Mouse (Mus musculus) liver, postnatal 0 days (tissue): ENCODE measurements around the gene Fermt2. TPM values are rescaled to one million over a fixed set of nuclear protein-coding genes. Genes with fewer than 3 reads are reported as not detected.
A peak's percentile ranks its signal among the peaks of the same experiment; 100 is the strongest.

ENCODE experiments used
- ATAC-seq: fragments of 200-750 bp; cut with Nextera tagmentation; 2 replicates; pipeline ENCODE4 v1.8.0; 2017; ENCODE audit warnings: mild to moderate bottlenecking, moderate library complexity
- DNase-seq: peaks from one replicate; pipeline ENCODE4 v3.0.0-alpha.2; 2016
- H3K27ac ChIP-seq: fragments of 300-500 bp; sonication (generic); 2 replicates; pipeline ENCODE4 v1.5.1; 2014; ENCODE audit warnings: antibody characterized with exemption, moderate library complexity, mild to moderate bottlenecking, low read depth
- H3K27me3 ChIP-seq: fragments of 300-500 bp; sonication (generic); 2 replicates; pipeline ENCODE4 v1.6.1; 2014; ENCODE audit warnings: low read length, control low read depth, mixed read lengths; ENCODE audit not compliant: insufficient read depth
- H3K36me3 ChIP-seq: fragments of 300-500 bp; sonication (generic); replicated peaks from 2 replicates; pipeline ENCODE4 v1.6.1; 2014; ENCODE audit warnings: mild to moderate bottlenecking, control low read depth, low read length, moderate library complexity, mixed read lengths; ENCODE audit not compliant: insufficient read depth
- H3K4me1 ChIP-seq: fragments of 300-500 bp; sonication (generic); 2 replicates; pipeline ENCODE4 v1.6.1; 2014; ENCODE audit warnings: antibody characterized with exemption, mild to moderate bottlenecking, control low read depth; ENCODE audit not compliant: insufficient read depth
- H3K4me2 ChIP-seq: fragments of 300-500 bp; sonication (generic); 2 replicates; pipeline ENCODE4 v1.6.1; 2014; ENCODE audit warnings: low read depth, mild to moderate bottlenecking, low read length, moderate library complexity, mixed read lengths
- H3K4me3 ChIP-seq: fragments of 300-500 bp; sonication (generic); 2 replicates; pipeline ENCODE4 v1.5.1; 2014; ENCODE audit warnings: low read depth, low read length
- H3K9ac ChIP-seq: fragments of 300-500 bp; sonication (generic); replicated peaks from 2 replicates; pipeline ENCODE4 v1.6.1; 2014; ENCODE audit warnings: mild to moderate bottlenecking, moderate library complexity
- H3K9me3 ChIP-seq: fragments of 300-500 bp; sonication (generic); 2 replicates; pipeline ENCODE4 v1.6.1; 2016; ENCODE audit warnings: mild to moderate bottlenecking, control low read depth, low read length, mixed read lengths
- CTCF ChIP-seq: sonication (generic); IDR thresholded peaks from 2 replicates; pipeline ENCODE4 v1.5.1; 2016; ENCODE audit warnings: antibody characterized with exemption, low read depth
- EP300 ChIP-seq: IDR thresholded peaks from 2 replicates; pipeline ENCODE4 v1.6.1; 2016; ENCODE audit warnings: antibody characterized with exemption, low read depth, mild to moderate bottlenecking
- WGBS: fragments of 180-500 bp; shearing (Covaris S2); extraction: QIAGEN DNeasy Blood & Tissue Kit; methylation state at CpG from one replicate; pipeline ENCODE4 v1.1.7; 2014; ENCODE audit not compliant: insufficient replicate concordance; 5-methylcytosine and 5-hydroxymethylcytosine counted together
- polyA plus RNA-seq: library from polyadenylated mRNA; unstranded; fragments of >200 nt; fragmentation: Nextera tagmentation; extraction: Ambion mirVana; gene quantifications from 2 replicates; pipeline ENCODE4 v1.2.1, GENCODE M21; 2015

Gene Fermt2
- polyA plus RNA-seq, 1 experiment from 2014 or later = 76.8 TPM

DNA sequence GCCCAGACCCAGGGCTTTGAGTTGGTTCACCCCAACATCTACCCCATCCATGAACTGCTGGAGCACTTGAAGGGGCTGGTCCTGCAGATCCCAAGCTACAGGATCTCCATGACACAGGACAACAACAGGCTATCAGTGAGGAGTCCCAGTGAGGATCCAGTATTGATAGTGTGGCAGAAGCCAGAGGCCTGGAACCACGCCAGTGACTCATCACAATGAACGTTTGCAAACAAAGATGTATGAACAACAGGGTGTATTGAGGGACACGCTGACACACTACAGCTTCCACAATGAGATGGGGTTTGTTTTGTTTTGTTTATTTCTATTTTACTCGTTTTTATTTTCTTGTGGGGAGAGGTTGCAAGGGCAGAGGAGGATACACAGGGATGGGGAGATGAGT is 107.5 kb downstream of the Fermt2 start:
- no peaks in the 10 kb centered on the region for H3K36me3 ChIP-seq
- no peak overlapping the region for H3K9ac ChIP-seq
- peaks cover 9% of the 10 kb centered on the region; the same call in 1 of the 2 replicates for H3K9me3 ChIP-seq
- 46% methylated on average over 4 of the region's 4 CpGs for WGBS
- no peak overlapping the region for H3K27ac ChIP-seq
- H3K4me1 ChIP-seq = no peaks in the 10 kb centered on the region; the same call in 1 of the 2 replicates
- no peaks in the 10 kb centered on the region for H3K27me3 ChIP-seq
- H3K4me3 ChIP-seq = no peak overlapping the region
- ATAC-seq = no peak
- TF ChIP-seq EP300 = no peak
- TF ChIP-seq CTCF = no peak
- H3K4me2 ChIP-seq = no peak overlapping the region
- DNase-seq = peak; percentile 43

GRCm38 (mm10) chr14:45419323-45419722 is 110.6 kb downstream of the Fermt2 start:
- H3K9ac ChIP-seq = no peak overlapping the region
- no peaks in the 10 kb centered on the region for H3K27me3 ChIP-seq
- no peaks in the 10 kb centered on the region for H3K36me3 ChIP-seq
- no peaks in the 10 kb centered on the region; the same call in 1 of the 2 replicates for H3K4me1 ChIP-seq
- H3K9me3 ChIP-seq = no peaks in the 10 kb centered on the region
- no peak for TF ChIP-seq CTCF
- TF ChIP-seq EP300 = no peak
- 56% methylated on average over 4 of the region's 4 CpGs for WGBS
- no peak overlapping the region for H3K4me3 ChIP-seq
- peak; percentile 58; the same call in 1 of the 2 replicates for ATAC-seq
- H3K27ac ChIP-seq = peak overlapping the region; percentile 77
- H3K4me2 ChIP-seq = no peak overlapping the region
- no peak for DNase-seq

- ATAC-seq (peak; percentile 84), DNase-seq (no peak)
- Histone ChIP-seq H3K4me1 (no peaks in the 10 kb centered on the region; the same call in 1 of the 2 replicates), H3K9ac (no peak overlapping the region), H3K36me3 (no peaks in the 10 kb centered on the region), H3K9me3 (no peaks in the 10 kb centered on the region), H3K27ac (peak overlapping the region; percentile 77), H3K27me3 (no peaks in the 10 kb centered on the region), H3K4me3 (no peak overlapping the region), H3K4me2 (no peak overlapping the region)
- no peak for TF ChIP-seq CTCF
- peak; percentile 69; the same call in 1 of the 2 replicates for TF ChIP-seq EP300
- WGBS = 50% methylated on average over 3 of the region's 3 CpGs
Measured at GRCm38 (mm10) chr14:45418553-45418952, 111.4 kb downstream of the Fermt2 start.

DNA sequence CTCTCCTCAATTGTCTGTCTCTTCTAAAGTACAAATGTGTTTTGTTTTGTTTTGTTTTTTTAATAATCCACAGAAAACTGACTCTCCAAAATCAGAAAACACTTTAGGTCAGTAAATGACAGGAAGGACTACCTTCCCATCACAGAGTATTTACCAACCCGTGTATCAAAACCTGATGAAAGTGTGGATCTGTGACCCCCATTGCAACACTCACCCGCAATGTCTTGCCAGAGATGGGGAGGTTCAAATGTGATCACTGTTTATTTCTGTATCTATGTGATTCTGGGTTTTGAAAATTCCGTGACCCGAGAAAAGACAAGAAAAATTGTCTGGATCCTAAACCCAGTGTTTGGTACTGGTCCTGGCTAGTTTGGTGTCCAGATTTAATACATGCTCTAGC is 113.7 kb downstream of the Fermt2 start:
- Histone ChIP-seq H3K36me3 (no peaks in the 10 kb centered on the region), H3K27ac (0 out of 2 replicates have a peak overlapping the region, but pooled peaks have one; percentile 18), H3K9ac (no peak overlapping the region), H3K4me3 (no peak overlapping the region), H3K4me2 (no peak overlapping the region), H3K9me3 (no peaks in the 10 kb centered on the region), H3K27me3 (no peaks in the 10 kb centered on the region), H3K4me1 (no peaks in the 10 kb centered on the region; the same call in 1 of the 2 replicates)
- 0 out of 2 replicates have a peak, but pooled peaks have one; percentile 19 for TF ChIP-seq EP300
- no peak for TF ChIP-seq CTCF
- WGBS = 71% methylated on average over 4 of the region's 4 CpGs
- ATAC-seq (peak; percentile 52; the same call in 1 of the 2 replicates), DNase-seq (peak; percentile 27)

Other genes with a start within 250 kb of the Fermt2 start
- 30.3 and 37.6 TPM in 2 replicates for gene Ero1l, start 211.3 kb downstream of the Fermt2 start, polyA plus RNA-seq
- 58.8 and 65.1 TPM in 2 replicates for gene Psmc6, start 200.3 kb downstream of the Fermt2 start, polyA plus RNA-seq
- 18.1 and 21.8 TPM in 2 replicates for gene Styx, start 179.0 kb downstream of the Fermt2 start, polyA plus RNA-seq
- gene Gnpnat1, start 125.2 kb downstream of the Fermt2 start, polyA plus RNA-seq = 64.4 and 86.3 TPM in 2 replicates
- 3.2 and 3.7 TPM in 2 replicates for gene Ddhd1, start 128.0 kb upstream of the Fermt2 start, polyA plus RNA-seq